Mouse (Mus musculus): ENCODE measurements at regions not wholly inside any gene's neighbourhood (a gene's known extent, or its start where the extent isn't known, plus 50 kb on each side); places are given as distances from the start of the nearest gene placed in this dataset.

- no peak for DNase-seq (ENCODE audit: extremely low read depth, low read depth)
Observed at GRCm38 (mm10) chr12:64736008-64736663, 181.6 kb upstream of the Gm527 start.

- DNase-seq (ENCODE audit: extremely low read depth, low read depth) = no peak
Observed at GRCm38 (mm10) chr12:64703419-64703818, 214.3 kb upstream of the Gm527 start.

- DNase-seq (ENCODE audit: extremely low read depth, low read depth) = no peak
Observed at GRCm38 (mm10) chr12:64701066-64701465, 216.6 kb upstream of the Gm527 start.

- DNase-seq (ENCODE audit: extremely low read depth, low read depth) = no peak
Observed at GRCm38 (mm10) chr12:64695343-64695742, 220.9 kb upstream of the Fscb start.

GRCm38 (mm10) chr12:64692196-64693169 lies 218.0 kb upstream of the Fscb start:
- no peak for DNase-seq (ENCODE audit: extremely low read depth, low read depth)

- DNase-seq (ENCODE audit: extremely low read depth, low read depth) = peak; percentile 62
Observed at GRCm38 (mm10) chr12:64689642-64690041, 215.2 kb upstream of the Fscb start.

GRCm38 (mm10) chr12:64688618-64689017 lies 214.1 kb upstream of the Fscb start:
- no peak for DNase-seq (ENCODE audit: extremely low read depth, low read depth)

- DNase-seq (ENCODE audit: extremely low read depth, low read depth) = no peak
Observed at GRCm38 (mm10) chr12:64640864-64641416, 166.4 kb upstream of the Fscb start.

- no peak for DNase-seq (ENCODE audit: extremely low read depth, low read depth)
Observed at GRCm38 (mm10) chr12:64614877-64615276, 140.4 kb upstream of the Fscb start.
